Mouse (Mus musculus): ENCODE measurements around the gene Meaf6.

DNA sequence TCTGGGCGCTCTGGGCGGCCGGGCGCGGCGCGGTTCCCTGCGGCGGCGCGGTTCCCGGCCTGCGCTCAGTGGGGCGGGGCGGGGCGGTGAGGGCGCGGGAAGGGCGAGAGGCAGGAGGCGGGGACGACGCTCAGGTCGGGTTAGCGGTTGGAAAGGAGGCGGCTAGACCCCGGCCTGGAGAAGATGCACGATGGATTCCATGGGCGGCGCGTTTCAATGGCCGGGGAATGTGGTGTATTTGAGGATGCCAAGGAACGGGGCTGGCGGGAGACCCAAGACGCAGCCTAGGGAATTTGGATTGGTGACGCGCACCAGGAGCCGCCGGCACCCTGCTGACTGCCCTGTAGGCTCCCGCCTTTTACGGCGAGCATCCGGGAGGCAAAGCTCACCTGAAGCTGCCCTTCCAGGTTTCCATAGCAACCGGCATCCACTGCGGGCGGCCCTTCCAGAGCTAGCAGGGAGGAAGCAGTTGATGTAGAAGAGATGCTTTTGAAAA, 460 bp downstream of the Meaf6 start:
- TF ChIP-seq EP300 (IDR thresholded peaks at IDR 0.05; ENCODE audit: low read depth) = no peak
- no peak for TF ChIP-seq CTCF (IDR thresholded peaks at IDR 0.05; ENCODE audit: low read depth)

Measured in liver, embryonic 14.5 days (tissue).